Mouse (Mus musculus): ENCODE results near the gene Tceal8.
"Not testable (repeated sequence)": the region's sequence is repeated elsewhere in the genome, so short reads cannot be mapped to it uniquely, and the experiment has no call there.

Tceal8 gene

GRCm38 (mm10) chrX:136172118-136172551, at the start of gene Tceal8:
Gene Tceal8 (minus strand): TSS chrX:136172342.
- DNase-seq (ENCODE audit: low spot score in 2 of 2) = peak; percentile 53 to 69

- DNase-seq (ENCODE audit: low spot score in 2 of 2) = no peak
Measured at GRCm38 (mm10) chrX:136216303-136216702, 44.2 kb upstream of the Tceal8 start.

DNA sequence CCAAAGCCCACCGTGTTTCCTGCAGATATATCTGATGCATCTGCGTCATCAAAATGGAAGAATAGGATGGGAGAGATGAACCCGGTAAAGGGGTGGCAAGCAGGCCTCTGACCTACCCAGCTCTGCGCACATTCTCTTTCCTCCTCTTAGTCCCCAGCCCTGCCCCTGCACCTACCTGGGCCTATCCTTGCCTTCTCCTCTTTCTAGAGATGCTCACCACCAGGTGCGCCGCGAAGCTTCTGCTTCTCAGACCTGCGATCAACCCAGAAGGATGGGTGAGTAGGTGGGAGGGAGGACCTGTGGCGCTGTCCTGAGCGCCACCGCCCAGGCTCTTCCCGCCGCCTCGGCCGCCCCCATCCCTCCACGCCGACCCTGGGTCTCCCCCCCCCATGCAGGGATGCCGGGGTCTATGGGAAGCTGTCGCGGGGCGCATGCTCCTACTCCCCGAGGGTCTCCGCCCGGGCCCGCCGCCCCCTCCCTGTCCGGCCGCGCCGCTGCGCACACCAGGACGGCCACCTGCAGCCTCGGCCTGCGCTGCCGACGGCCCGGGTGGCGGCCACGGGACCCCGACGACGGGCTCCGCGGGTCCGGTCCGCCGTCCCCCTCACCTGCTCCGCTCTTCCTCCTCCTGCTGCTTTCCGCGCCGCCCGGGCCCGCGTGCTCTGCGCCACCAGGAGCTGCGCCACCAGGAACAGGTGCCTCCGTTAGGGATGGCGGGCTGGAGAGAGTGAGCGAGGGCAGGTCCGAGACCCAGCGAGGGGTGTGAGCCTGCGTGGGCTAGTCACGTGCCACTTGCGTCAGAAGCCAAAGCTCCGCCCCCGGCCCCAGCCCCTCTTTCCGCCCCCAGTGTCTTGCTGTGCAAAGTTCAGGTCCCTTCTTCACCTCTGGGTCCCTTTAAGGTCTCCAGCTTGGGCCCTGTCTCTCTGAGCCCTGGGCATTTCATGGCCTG, 42.9 kb upstream of the Tceal8 start, which contains the start of the genes Tceal7 and Bex1:
Tceal7 (plus strand) TSS at position 51 of the 949 bp plus-strand sequence.
Bex1 (minus strand) TSS at position 785 of the 949 bp plus-strand sequence.
- DNase-seq (ENCODE audit: low spot score in 2 of 2) = not testable (repeated sequence)

DNA sequence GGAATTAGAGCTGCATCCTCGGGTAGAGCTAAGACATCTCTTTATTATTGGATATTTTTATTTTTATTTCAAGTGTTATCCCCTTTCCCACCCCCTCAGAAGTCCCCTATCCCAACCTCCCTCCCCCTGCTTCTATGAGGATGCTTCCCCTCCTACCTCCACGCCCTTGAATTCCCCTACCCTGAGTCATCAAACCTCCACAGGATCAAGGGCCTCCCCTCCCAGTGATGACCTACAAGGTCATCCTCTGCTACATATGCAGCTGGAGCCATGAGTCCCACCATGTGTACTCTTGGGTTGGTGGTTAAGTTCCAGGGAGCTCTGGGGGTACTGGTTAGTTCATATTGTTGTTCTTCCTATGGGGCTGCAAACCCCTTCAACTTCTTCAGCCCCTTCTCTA, 41.3 kb upstream of the Tceal8 start:
- no peak for DNase-seq (ENCODE audit: low spot score in 2 of 2)

GRCm38 (mm10) chrX:136204406-136204805, 32.3 kb upstream of the Tceal8 start:
- DNase-seq (ENCODE audit: low spot score in 2 of 2) = no peak

DNA sequence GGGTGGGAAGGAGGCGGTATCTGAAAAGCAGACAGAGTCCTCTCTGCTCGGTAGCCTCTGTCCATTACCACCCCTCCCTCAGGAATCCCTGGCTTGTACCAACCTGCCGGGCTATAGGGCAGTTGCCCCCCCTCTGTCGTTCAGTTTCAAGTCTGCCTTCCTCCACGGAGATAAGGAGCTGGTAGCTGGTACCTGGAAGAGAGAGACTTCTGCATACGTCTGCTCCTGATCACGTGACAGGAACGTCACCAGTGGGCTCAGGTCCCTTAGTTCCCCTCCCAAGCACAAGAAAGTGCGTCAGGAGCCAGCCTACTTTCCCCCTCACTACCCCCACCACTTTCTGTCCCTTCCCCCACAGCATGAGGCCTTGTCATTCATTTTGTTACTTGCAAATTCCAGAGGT, 31.5 kb upstream of the Tceal8 start, which contains the start of gene Tceal5:
Tceal5 (minus strand) TSS at position 213 of the 403 bp plus-strand sequence.
- DNase-seq (ENCODE audit: low spot score in 2 of 2) = no peak

- no peak for DNase-seq (ENCODE audit: low spot score in 2 of 2)
Measured at GRCm38 (mm10) chrX:136203257-136203656, 31.1 kb upstream of the Tceal8 start.

GRCm38 (mm10) chrX:136196873-136197272, 24.7 kb upstream of the Tceal8 start:
- DNase-seq (ENCODE audit: low spot score in 2 of 2) = peak; percentile 19 to 79

DNA sequence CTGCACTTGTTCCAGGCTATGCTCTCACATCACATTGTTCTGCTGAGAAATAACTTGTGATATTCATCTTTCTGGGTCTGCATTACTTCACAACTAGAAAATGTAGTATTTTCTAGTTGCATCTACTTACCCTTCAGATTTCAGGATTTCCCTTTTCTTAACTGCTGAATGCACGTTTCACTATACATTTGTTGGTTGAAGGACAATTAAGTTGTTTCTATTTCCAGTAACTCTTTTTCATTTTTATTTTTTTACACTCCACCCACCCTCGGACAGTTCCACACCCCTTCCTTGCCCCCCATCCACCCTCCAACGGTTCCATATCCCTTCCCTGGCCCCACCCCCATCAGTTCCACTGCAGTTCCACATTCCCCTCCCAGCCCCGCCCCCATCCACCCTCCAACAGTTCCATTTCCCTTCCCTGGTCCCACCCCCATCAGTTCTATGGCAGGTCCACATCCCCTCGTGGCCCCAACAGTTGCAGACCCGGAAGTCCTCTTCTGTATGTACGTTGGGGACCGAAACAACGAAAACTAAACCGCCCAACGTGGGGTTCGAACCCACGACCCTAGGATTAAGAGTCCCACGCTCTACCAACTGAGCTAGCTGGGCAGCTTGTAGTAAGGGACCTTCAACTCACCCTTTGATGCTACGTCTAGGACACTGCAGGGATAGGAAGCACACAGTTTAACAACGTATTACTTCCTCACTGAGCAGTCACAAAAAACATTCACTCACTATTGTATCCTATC, 23.2 kb upstream of the Tceal8 start:
- DNase-seq (ENCODE audit: low spot score in 2 of 2) = no peak

GRCm38 (mm10) chrX:136183107-136183506, 11.0 kb upstream of the Tceal8 start:
- DNase-seq (ENCODE audit: low spot score in 2 of 2) = no peak

DNA sequence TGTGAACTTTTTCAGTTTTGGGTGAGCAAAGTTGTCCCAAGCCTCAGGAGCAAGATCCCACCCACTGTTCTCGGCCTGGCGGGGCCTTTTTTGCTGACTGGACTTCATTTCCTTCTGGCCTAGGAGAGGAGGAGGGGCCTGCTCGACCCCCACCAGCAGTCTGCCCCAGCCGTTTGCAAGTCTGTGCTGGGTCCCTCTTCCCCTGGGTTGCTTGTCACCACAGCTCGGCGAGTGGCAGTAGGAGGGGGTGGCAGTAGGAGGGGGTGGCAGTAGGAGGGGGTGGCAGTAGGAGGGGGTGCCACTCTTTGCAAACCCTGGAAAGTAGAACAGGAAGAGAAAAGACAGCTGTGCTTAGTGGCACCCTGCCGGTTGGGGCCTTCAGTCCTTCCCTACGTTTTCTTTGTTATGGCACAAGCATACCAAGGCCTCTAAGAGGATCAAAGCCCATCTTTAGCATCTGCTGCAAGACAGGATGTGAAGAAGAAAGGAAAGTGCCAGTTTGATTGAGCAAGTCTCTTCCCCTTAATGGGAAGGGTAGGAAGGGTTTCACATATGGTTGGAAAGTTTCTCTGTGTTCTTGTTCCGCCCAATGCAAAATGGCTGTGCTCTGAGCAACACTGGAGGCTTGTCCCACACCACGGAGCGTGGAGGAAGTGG, 8.9 kb upstream of the Tceal8 start:
- no peak for DNase-seq (ENCODE audit: low spot score in 2 of 2)

GRCm38 (mm10) chrX:136172786-136173185, 644 bp upstream of the Tceal8 start:
- DNase-seq (ENCODE audit: low spot score in 2 of 2) = no peak

DNA sequence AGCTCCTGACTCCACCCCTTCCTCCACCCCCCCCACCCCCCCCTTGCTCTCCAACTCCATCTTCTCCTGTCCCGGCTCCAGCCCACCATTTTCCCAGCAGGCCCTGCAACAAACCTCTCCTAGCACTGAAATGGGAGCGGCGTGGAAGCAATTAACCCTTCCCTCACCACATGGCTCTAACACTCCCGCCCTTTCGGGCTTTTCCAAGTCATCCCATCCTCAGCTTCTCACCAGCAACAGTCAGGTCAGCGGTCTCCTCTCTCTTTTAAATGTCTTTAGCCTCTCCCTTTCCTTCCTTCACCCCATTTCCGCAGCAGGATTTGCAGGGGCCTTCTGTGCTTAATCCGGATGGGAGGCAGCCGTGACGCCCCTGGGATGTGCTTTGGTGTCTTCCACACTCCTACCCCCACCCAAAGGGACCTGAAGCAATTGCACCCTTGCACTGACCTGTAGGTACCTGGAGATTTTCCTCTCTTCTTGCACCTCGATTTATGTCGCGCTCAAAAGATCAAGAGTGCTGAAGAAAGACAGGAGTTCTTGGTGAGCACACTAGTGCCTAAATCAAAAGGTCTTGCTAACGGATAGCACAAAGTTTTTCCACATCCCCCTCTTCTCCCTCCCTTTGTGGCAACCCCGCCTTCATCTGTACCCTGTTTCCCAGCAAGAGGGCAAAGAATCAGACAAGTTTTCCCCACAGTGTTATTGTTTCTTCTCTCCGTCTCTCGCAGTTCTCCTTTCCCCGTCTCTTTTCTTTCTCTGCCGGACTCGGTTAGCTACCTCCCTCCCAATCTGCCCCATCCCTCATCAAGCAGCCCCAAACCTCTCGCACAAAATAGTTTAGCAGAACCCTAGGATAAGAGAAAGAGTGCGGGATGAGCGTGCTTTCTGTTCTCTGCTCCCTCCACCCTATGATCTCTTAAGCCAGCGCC, 689 bp downstream of the Tceal8 start:
- DNase-seq (ENCODE audit: low spot score in 2 of 2) = peak in 1 of 2 experiments; percentile 18

DNA sequence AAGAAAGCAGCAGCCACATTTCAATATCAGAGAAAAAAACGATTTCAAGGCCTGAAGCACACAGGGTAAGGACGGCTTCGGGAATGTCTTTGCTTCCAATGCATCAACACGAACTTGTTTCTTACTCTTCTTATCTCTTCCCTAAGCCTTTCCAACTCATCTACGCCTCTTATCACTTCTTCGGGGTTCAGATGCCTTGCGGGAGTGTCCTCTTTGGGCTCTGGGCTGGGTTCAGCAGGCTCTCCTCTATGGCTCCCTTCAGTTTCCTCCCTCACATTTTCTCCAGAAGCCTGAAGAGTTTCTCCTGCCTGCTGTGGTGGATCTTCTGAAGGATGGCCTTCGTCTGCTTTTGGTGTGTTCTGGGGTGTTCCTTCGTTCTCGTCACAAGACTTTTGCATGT, 1.5 kb downstream of the Tceal8 start:
- no peak for DNase-seq (ENCODE audit: low spot score in 2 of 2)

- DNase-seq (ENCODE audit: low spot score in 2 of 2) = no peak
Measured at GRCm38 (mm10) chrX:136144195-136144594, 27.9 kb downstream of the Tceal8 start.

GRCm38 (mm10) chrX:136143711-136144110, 28.4 kb downstream of the Tceal8 start:
- DNase-seq (ENCODE audit: low spot score in 2 of 2) = no peak

GRCm38 (mm10) chrX:136141385-136141784, 30.8 kb downstream of the Tceal8 start:
- no peak for DNase-seq (ENCODE audit: low spot score in 2 of 2)

- DNase-seq (ENCODE audit: low spot score in 2 of 2) = not testable (repeated sequence)
Measured at GRCm38 (mm10) chrX:136139640-136140004, 32.5 kb downstream of the Tceal8 start.

GRCm38 (mm10) chrX:136138827-136139639, 33.1 kb downstream of the Tceal8 start, which contains the start of gene Bex4:
Gene Bex4 (plus strand): TSS chrX:136138996.
- DNase-seq (ENCODE audit: low spot score in 2 of 2) = not testable (repeated sequence)

DNA sequence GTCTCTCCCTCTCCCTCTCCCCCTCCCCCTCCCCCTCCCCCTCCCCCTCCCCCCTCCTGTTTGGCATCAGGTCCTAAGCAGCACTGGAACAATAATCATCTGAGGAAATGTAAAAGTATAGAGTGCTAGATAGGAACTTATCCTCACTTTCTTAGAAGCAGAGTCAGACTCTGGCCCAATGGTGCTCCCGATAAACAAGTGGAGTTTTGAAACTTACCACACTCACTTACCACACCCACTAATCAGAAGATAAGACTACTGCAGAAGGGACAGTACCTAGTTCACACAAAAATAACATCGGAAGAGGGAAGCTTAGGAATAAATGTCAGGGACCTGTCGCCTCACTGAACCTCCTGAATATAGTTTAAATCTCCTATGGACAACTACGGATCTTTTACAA, 36.6 kb downstream of the Tceal8 start:
- no peak for DNase-seq (ENCODE audit: low spot score in 2 of 2)
